Mouse (Mus musculus): ENCODE measurements around the gene L3mbtl3. TPM values are rescaled to one million over a fixed set of nuclear protein-coding genes. Genes with fewer than 3 reads are reported as not detected.

L3mbtl3 gene
- polyA plus RNA-seq, 1 experiment from 2014 or later: 1.5 TPM

DNA sequence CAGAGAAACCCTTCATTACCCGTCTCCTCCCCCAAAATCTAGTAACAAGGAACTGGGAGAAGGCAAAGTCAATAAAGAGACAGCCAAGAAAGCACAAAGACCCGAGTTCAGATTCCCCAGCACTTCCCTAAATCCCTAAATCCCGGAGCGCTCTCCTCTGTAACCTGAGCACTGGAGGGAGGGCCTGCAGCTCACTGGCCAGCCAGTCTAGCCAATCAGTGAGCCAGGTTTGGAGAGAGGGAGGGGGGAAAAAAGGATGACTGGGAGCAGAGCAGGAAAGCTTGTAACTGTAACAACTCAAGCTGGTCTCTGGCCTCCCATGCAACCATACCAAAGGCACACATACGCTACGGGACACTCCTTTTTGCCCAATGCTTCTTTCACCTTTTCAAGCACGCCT is 4.4 kb downstream of the L3mbtl3 start:
- H3K4me3 ChIP-seq (replicated peaks): no peak overlapping the region
- no peak overlapping the region for H3K4me2 ChIP-seq
- no peak for ATAC-seq (ENCODE audit: insufficient read depth)
- no peaks in the 10 kb centered on the region for H3K36me3 ChIP-seq (replicated peaks)
- no peak overlapping the region for H3K27ac ChIP-seq (replicated peaks)
- H3K27me3 ChIP-seq: peaks cover 38% of the 10 kb centered on the region
- no peak overlapping the region for H3K9ac ChIP-seq
- 62% methylated on average over 7 of the region's 7 CpGs for WGBS (ENCODE audit: insufficient replicate concordance)
- peaks cover 3% of the 10 kb centered on the region; the same call in 1 of the 2 replicates for H3K4me1 ChIP-seq (replicated peaks)
- H3K9me3 ChIP-seq (replicated peaks): no peaks in the 10 kb centered on the region

GRCm38 (mm10) chr10:26364942-26365341 is 10.8 kb downstream of the L3mbtl3 start:
- no peak overlapping the region for H3K4me2 ChIP-seq
- H3K4me3 ChIP-seq (replicated peaks): no peak overlapping the region
- H3K4me1 ChIP-seq (replicated peaks): no peaks in the 10 kb centered on the region
- H3K9me3 ChIP-seq (replicated peaks): no peaks in the 10 kb centered on the region
- no peak overlapping the region for H3K9ac ChIP-seq
- no peaks in the 10 kb centered on the region for H3K27me3 ChIP-seq
- no peaks in the 10 kb centered on the region for H3K36me3 ChIP-seq (replicated peaks)
- H3K27ac ChIP-seq (replicated peaks): no peak overlapping the region
- WGBS (ENCODE audit: insufficient replicate concordance): 41% methylated on average over 2 of the region's 2 CpGs
- ATAC-seq (ENCODE audit: insufficient read depth): no peak

GRCm38 (mm10) chr10:26364326-26364856 is 11.4 kb downstream of the L3mbtl3 start:
- H3K9ac ChIP-seq: no peak overlapping the region
- no peaks in the 10 kb centered on the region for H3K36me3 ChIP-seq (replicated peaks)
- H3K27ac ChIP-seq (replicated peaks): no peak overlapping the region
- no peak overlapping the region for H3K4me2 ChIP-seq
- H3K4me1 ChIP-seq (replicated peaks): no peaks in the 10 kb centered on the region
- H3K27me3 ChIP-seq: no peaks in the 10 kb centered on the region
- H3K9me3 ChIP-seq (replicated peaks): no peaks in the 10 kb centered on the region
- H3K4me3 ChIP-seq (replicated peaks): no peak overlapping the region
- 47% methylated on average over 8 of the region's 8 CpGs for whole genome bisulfite sequencing (ENCODE audit: insufficient replicate concordance)
- ATAC-seq (ENCODE audit: insufficient read depth): no peak

DNA sequence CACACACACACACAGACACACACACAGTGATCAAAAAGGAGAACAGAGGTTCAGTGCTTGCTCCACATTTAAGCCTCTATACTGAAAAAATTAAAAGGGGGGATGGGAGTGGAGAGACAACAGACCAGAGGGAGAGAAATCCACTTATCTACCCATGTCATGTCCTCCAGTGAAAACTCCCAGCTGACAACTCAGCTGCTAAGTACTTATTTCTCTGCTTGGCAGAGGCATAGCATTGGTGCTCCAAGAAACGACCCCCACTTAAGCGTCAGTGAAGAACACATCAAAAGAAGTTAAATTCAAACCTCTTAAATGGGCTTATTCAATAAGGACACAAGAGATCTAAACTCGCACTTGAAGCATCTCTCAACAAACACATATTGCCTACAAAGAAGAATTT is 12.2 kb downstream of the L3mbtl3 start:
- 49% methylated on average over 3 of the region's 3 CpGs for WGBS (ENCODE audit: insufficient replicate concordance)
- no peak overlapping the region for H3K4me2 ChIP-seq
- H3K27me3 ChIP-seq: no peaks in the 10 kb centered on the region
- H3K27ac ChIP-seq (replicated peaks): no peak overlapping the region
- H3K4me3 ChIP-seq (replicated peaks): no peak overlapping the region
- no peaks in the 10 kb centered on the region for H3K9me3 ChIP-seq (replicated peaks)
- H3K9ac ChIP-seq: no peak overlapping the region
- no peak for ATAC-seq (ENCODE audit: insufficient read depth)
- H3K36me3 ChIP-seq (replicated peaks): no peaks in the 10 kb centered on the region
- no peaks in the 10 kb centered on the region for H3K4me1 ChIP-seq (replicated peaks)

- no peak for ATAC-seq (ENCODE audit: insufficient read depth)
- Histone ChIP-seq H3K4me1 (replicated peaks) (no peaks in the 10 kb centered on the region), H3K27ac (replicated peaks) (no peak overlapping the region), H3K36me3 (replicated peaks) (no peaks in the 10 kb centered on the region), H3K9me3 (replicated peaks) (no peaks in the 10 kb centered on the region), H3K9ac (no peak overlapping the region), H3K4me2 (no peak overlapping the region), H3K4me3 (replicated peaks) (no peak overlapping the region), H3K27me3 (no peaks in the 10 kb centered on the region)
- 35% methylated on average over 6 of the region's 6 CpGs for WGBS (ENCODE audit: insufficient replicate concordance)
Observed at GRCm38 (mm10) chr10:26358798-26359197, 17.0 kb downstream of the L3mbtl3 start.

GRCm38 (mm10) chr10:26358231-26358630 is 17.5 kb downstream of the L3mbtl3 start:
- Histone ChIP-seq H3K4me1 (replicated peaks) (no peaks in the 10 kb centered on the region), H3K27ac (replicated peaks) (no peak overlapping the region), H3K4me2 (no peak overlapping the region), H3K4me3 (replicated peaks) (no peak overlapping the region), H3K9me3 (replicated peaks) (no peaks in the 10 kb centered on the region), H3K36me3 (replicated peaks) (no peaks in the 10 kb centered on the region), H3K27me3 (no peaks in the 10 kb centered on the region), H3K9ac (no peak overlapping the region)
- WGBS (ENCODE audit: insufficient replicate concordance): 80% methylated on average over 5 of the region's 5 CpGs
- ATAC-seq (ENCODE audit: insufficient read depth): no peak

- Histone ChIP-seq H3K4me3 (replicated peaks) (no peak overlapping the region), H3K36me3 (replicated peaks) (no peaks in the 10 kb centered on the region), H3K27me3 (no peaks in the 10 kb centered on the region), H3K4me2 (no peak overlapping the region), H3K9ac (no peak overlapping the region), H3K4me1 (replicated peaks) (no peaks in the 10 kb centered on the region), H3K9me3 (replicated peaks) (no peaks in the 10 kb centered on the region), H3K27ac (replicated peaks) (no peak overlapping the region)
- no peak for ATAC-seq (ENCODE audit: insufficient read depth)
- WGBS (ENCODE audit: insufficient replicate concordance): 69% methylated on average over 4 of the region's 4 CpGs
Observed at GRCm38 (mm10) chr10:26353781-26354180, 22.0 kb downstream of the L3mbtl3 start.

DNA sequence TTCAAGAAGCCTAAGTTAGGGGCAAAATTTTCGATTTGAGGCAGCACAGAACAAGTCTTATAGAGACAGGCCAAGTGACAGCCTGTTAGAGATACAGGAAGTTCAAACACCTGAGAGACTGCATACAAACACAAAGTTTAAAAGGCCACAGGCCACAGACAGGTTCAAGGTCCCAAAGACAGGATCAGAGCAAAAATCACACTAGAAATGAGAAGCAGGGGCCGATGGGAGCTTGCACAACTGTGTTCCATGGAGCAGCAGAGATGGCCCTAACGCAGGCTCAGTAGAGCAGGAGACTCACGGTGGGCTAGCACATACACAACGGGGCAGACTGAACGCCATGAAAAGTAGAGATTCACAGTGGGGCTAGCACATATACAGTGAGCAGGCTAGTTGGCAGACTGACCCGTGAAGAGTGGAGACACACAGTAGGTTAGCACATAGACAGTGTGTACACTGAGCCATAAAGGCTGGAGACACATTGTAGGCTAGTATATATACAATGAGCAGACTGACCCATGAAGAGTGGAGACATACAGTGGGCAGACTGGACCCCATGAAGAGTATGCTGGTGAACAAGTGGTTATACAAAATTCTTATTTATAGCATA is 24.5 kb downstream of the L3mbtl3 start:
- Histone ChIP-seq H3K36me3 (replicated peaks) (no peaks in the 10 kb centered on the region), H3K27ac (replicated peaks) (0 out of 2 replicates have a peak overlapping the region, but pooled peaks have one; percentile 48), H3K9ac (no peak overlapping the region), H3K4me2 (no peak overlapping the region), H3K4me3 (replicated peaks) (no peak overlapping the region), H3K9me3 (replicated peaks) (no peaks in the 10 kb centered on the region), H3K27me3 (no peaks in the 10 kb centered on the region), H3K4me1 (replicated peaks) (no peaks in the 10 kb centered on the region)
- peak; percentile 74 for ATAC-seq (ENCODE audit: insufficient read depth)
- 60% methylated on average over 7 of the region's 7 CpGs for WGBS (ENCODE audit: insufficient replicate concordance)

- H3K27me3 ChIP-seq: no peaks in the 10 kb centered on the region
- H3K9me3 ChIP-seq (replicated peaks): no peaks in the 10 kb centered on the region
- no peak for ATAC-seq (ENCODE audit: insufficient read depth)
- 57% methylated on average over 1 of the region's 1 CpGs for WGBS (ENCODE audit: insufficient replicate concordance)
- H3K4me1 ChIP-seq (replicated peaks): no peaks in the 10 kb centered on the region
- H3K9ac ChIP-seq: no peak overlapping the region
- no peak overlapping the region; the same call in 1 of the 2 replicates for H3K27ac ChIP-seq (replicated peaks)
- H3K4me3 ChIP-seq (replicated peaks): no peak overlapping the region
- no peaks in the 10 kb centered on the region for H3K36me3 ChIP-seq (replicated peaks)
- no peak overlapping the region for H3K4me2 ChIP-seq
Observed at GRCm38 (mm10) chr10:26350153-26350552, 25.6 kb downstream of the L3mbtl3 start.

GRCm38 (mm10) chr10:26347614-26348013 is 28.2 kb downstream of the L3mbtl3 start:
- Histone ChIP-seq H3K4me2 (no peak overlapping the region), H3K4me3 (replicated peaks) (no peak overlapping the region), H3K27ac (replicated peaks) (no peak overlapping the region), H3K27me3 (no peaks in the 10 kb centered on the region), H3K9ac (no peak overlapping the region), H3K4me1 (replicated peaks) (no peaks in the 10 kb centered on the region), H3K36me3 (replicated peaks) (no peaks in the 10 kb centered on the region), H3K9me3 (replicated peaks) (no peaks in the 10 kb centered on the region)
- 51% methylated on average over 7 of the region's 7 CpGs for WGBS (ENCODE audit: insufficient replicate concordance)
- no peak for ATAC-seq (ENCODE audit: insufficient read depth)

GRCm38 (mm10) chr10:26345879-26346278 is 29.9 kb downstream of the L3mbtl3 start:
- ATAC-seq (ENCODE audit: insufficient read depth): no peak
- WGBS (ENCODE audit: insufficient replicate concordance): 80% methylated on average over 1 of the region's 1 CpGs
- Histone ChIP-seq H3K9ac (no peak overlapping the region), H3K4me1 (replicated peaks) (no peaks in the 10 kb centered on the region), H3K4me2 (no peak overlapping the region), H3K4me3 (replicated peaks) (no peak overlapping the region), H3K9me3 (replicated peaks) (no peaks in the 10 kb centered on the region), H3K27ac (replicated peaks) (no peak overlapping the region), H3K36me3 (replicated peaks) (no peaks in the 10 kb centered on the region), H3K27me3 (no peaks in the 10 kb centered on the region)

All from liver, embryonic 15.5 days (tissue).